Mouse (Mus musculus) ES-Bruce4 (cell line): ENCODE results near the gene Anxa6. TPM values are rescaled to one million over a fixed set of nuclear protein-coding genes. Genes with fewer than 3 reads are reported as not detected.

Experiments
- H3K27ac ChIP-seq: 2 replicates; pipeline ENCODE4 v1.5.1; 2012; ENCODE audit warnings: low read length, inconsistent platforms; ENCODE audit not compliant: insufficient read depth
- H3K27me3 ChIP-seq: 2 replicates; pipeline ENCODE4 v1.6.1; 2012; ENCODE audit warnings: mild to moderate bottlenecking, low read length, inconsistent platforms; ENCODE audit not compliant: control insufficient read depth, poor library complexity, insufficient read depth, severe bottlenecking
- H3K36me3 ChIP-seq: 2 replicates; pipeline ENCODE4 v1.6.1; 2012; ENCODE audit warnings: inconsistent platforms, mild to moderate bottlenecking, low read length, moderate library complexity; ENCODE audit not compliant: control insufficient read depth, poor library complexity, insufficient read depth, severe bottlenecking
- H3K4me1 ChIP-seq: one replicate; pipeline ENCODE4 v1.8.1; 2011; ENCODE audit warnings: low read length; ENCODE audit not compliant: control insufficient read depth, insufficient read depth
- H3K4me3 ChIP-seq: 2 replicates; pipeline ENCODE4 v1.5.1; 2011; ENCODE audit warnings: low read depth, mild to moderate bottlenecking, low read length
- H3K9ac ChIP-seq: 2 replicates; pipeline ENCODE4 v1.6.1; 2012; ENCODE audit warnings: low read depth, mild to moderate bottlenecking, inconsistent platforms; ENCODE audit not compliant: poor library complexity, severe bottlenecking
- H3K9me3 ChIP-seq: replicated peaks from 2 replicates; pipeline ENCODE4 v1.6.1; 2012; ENCODE audit warnings: mild to moderate bottlenecking, low read length, inconsistent platforms; ENCODE audit not compliant: control insufficient read depth, poor library complexity, insufficient read depth, severe bottlenecking
- CTCF ChIP-seq: IDR thresholded peaks from one replicate; pipeline ENCODE4 v1.8.1; 2011; ENCODE audit warnings: low read depth, low read length
- EP300 ChIP-seq: IDR thresholded peaks from 2 replicates; pipeline ENCODE4 v1.6.1; 2011; ENCODE audit warnings: low read depth, low read length; ENCODE audit not compliant: insufficient read depth
- POLR2A ChIP-seq: IDR thresholded peaks from one replicate; pipeline ENCODE4 v1.8.1; 2011; ENCODE audit warnings: low read length; ENCODE audit not compliant: insufficient read depth
- polyA plus RNA-seq: library from polyadenylated mRNA; stranded (reverse); fragments of >200 nt; gene quantifications from 2 replicates; pipeline ENCODE4 v1.2.4, GENCODE M21; 2011; ENCODE audit warnings: low read depth; ENCODE audit not compliant: missing spikeins, insufficient read depth, insufficient read length

The Anxa6 gene
- polyA plus RNA-seq, 1 experiment = 76.1 TPM

DNA sequence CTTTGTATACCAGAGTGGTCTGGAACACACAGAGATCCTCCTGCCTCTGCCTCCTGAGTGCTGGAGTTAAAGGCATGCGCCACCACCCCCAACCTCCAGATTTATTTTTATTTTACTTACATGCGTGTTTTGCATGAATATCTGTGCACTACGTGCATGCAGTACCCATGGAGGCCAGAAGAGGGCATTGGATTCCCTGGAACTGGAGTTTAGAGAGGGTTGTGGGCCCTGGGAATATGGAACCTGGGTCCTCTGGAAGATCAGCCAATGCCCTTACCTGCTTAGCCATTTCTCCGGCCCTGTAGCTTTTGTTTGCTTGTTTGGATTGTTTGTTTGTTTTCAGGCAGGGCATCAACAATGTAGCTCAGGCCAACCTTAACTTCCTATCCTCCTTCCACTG, 8.1 kb upstream of the Anxa6 start:
- no peaks in the 10 kb centered on the region for H3K36me3 ChIP-seq
- TF ChIP-seq EP300 (no peak), CTCF (peak; percentile 39)
- no peaks in the 10 kb centered on the region; the same call in 1 of the 2 replicates for H3K27me3 ChIP-seq
- H3K4me3 ChIP-seq = no peak overlapping the region
- no peak overlapping the region for H3K27ac ChIP-seq
- no peaks in the 10 kb centered on the region for H3K9me3 ChIP-seq
- H3K4me1 ChIP-seq = peaks cover 3% of the 10 kb centered on the region
- H3K9ac ChIP-seq = no peak overlapping the region

DNA sequence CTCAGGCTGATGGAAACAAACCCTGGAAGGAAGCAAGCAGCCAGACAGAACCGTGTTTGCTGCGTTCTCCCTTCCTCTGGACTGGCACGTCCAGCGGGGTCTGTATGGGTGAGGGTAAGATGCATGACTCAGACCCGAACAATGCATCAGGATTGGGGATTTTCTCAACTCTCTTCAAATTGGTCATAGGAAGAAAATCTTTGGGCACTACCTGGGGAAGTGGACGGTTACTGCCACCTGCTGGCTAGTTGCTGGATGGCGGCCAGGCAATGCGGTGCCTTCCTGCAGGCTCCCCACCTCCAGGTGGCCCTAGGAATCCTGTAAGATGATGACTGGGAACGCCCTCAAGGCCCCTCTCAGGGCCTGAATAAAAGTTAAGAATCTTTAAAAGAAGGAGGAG, 6.3 kb upstream of the Anxa6 start:
- Histone ChIP-seq H3K9ac (no peak overlapping the region), H3K27ac (no peak overlapping the region), H3K27me3 (no peaks in the 10 kb centered on the region; the same call in 1 of the 2 replicates), H3K36me3 (no peaks in the 10 kb centered on the region), H3K4me1 (peaks cover 3% of the 10 kb centered on the region), H3K4me3 (no peak overlapping the region), H3K9me3 (no peaks in the 10 kb centered on the region)
- peak; percentile 90 for TF ChIP-seq CTCF
- TF ChIP-seq EP300 = no peak

DNA sequence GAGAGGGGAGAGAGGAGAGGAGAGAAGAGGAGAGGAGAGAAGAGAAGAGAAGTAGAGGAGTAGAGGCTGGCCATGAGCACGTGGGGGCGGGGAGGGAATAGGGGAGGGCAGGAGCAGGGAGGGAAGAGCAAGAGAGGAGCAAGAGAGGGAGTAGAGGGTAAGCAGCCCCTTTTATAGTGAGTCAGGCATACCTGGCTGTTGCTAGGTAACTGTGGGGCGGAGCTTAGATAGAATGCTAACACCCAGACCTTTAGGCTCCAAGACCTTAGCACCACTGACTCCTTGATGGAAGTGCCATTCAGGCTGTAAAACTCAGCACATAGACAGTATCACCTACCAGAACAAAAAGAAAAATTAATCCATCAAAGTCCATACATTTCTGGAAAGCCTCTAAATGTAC, 3.4 kb upstream of the Anxa6 start:
- TF ChIP-seq CTCF (no peak), EP300 (no peak), POLR2A (no peak)
- Histone ChIP-seq H3K4me3 (no peak overlapping the region), H3K27ac (no peak overlapping the region), H3K27me3 (no peaks in the 10 kb centered on the region), H3K9ac (no peak overlapping the region), H3K36me3 (no peaks in the 10 kb centered on the region), H3K9me3 (no peaks in the 10 kb centered on the region), H3K4me1 (peaks cover 4% of the 10 kb centered on the region)

DNA sequence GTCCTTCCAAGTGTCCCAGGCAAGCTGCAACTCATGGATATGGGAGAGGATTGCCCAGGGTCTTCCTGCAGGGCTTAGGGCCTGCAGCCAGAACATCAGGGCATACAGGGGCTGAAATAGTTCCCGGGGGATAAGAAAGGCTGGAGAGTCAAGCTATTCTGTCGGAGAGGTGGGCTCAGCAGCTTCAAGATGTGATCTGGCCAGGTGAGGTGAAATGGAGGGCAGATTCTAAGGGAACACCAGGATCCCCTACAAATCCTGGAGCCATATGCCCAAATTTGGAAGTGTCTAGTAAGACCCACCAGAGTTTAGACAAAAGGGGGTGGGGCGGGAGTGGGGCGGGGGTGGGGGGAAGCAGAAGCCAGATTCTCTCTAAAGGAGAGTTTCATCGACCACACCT, 959 bp downstream of the Anxa6 start:
- no peaks in the 10 kb centered on the region for H3K36me3 ChIP-seq
- H3K9ac ChIP-seq = peak overlapping the region; percentile 60
- TF ChIP-seq CTCF (no peak), EP300 (no peak), POLR2A (no peak)
- H3K4me3 ChIP-seq = peak overlapping the region; percentile 67
- peaks cover 11% of the 10 kb centered on the region for H3K4me1 ChIP-seq
- no peaks in the 10 kb centered on the region for H3K27me3 ChIP-seq
- peak overlapping the region; percentile 91 for H3K27ac ChIP-seq
- H3K9me3 ChIP-seq = no peaks in the 10 kb centered on the region

DNA sequence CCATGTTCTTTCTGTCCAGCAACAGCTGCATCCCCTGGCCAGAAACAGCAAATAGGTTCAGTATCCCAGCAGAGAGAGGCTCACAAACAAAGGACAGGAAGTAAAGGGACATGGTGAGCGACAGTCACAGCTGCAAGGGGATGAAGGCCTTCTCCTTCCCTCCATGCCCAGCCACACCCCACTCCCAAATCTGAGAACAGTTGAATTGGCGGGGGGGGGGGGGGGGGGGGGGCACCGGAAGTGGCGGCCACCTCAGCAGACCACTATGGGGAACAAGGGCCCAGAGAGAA, 1.3 kb downstream of the Anxa6 start:
- H3K27me3 ChIP-seq = no peaks in the 10 kb centered on the region
- H3K9ac ChIP-seq = peak overlapping the region; percentile 60

GRCm38 (mm10) chr11:55031211-55031990, 1.8 kb downstream of the Anxa6 start:
- H3K4me1 ChIP-seq = peaks cover 13% of the 10 kb centered on the region
- TF ChIP-seq POLR2A (no peak), CTCF (no peak), EP300 (no peak)
- H3K9me3 ChIP-seq = no peaks in the 10 kb centered on the region
- H3K27ac ChIP-seq = peak overlapping the region; percentile 91
- H3K27me3 ChIP-seq = no peaks in the 10 kb centered on the region
- no peaks in the 10 kb centered on the region for H3K36me3 ChIP-seq
- H3K9ac ChIP-seq = peak overlapping the region; percentile 60
- H3K4me3 ChIP-seq = peak overlapping the region; percentile 51; the same call in 1 of the 2 replicates

More for the DNA sequence above, 1.3 kb downstream of the Anxa6 start:
- no peaks in the 10 kb centered on the region for H3K36me3 ChIP-seq
- H3K9me3 ChIP-seq = no peaks in the 10 kb centered on the region
- peaks cover 13% of the 10 kb centered on the region for H3K4me1 ChIP-seq
- peak overlapping the region; percentile 54 for H3K4me3 ChIP-seq
- no peak for TF ChIP-seq EP300
- no peak for TF ChIP-seq POLR2A
- TF ChIP-seq CTCF = no peak
- peak overlapping the region; percentile 91 for H3K27ac ChIP-seq
